ENCODE assay signal across 17 mouse cellular contexts in genomic region chr9:68916741-68917140, GRCm38 (mm10).
DNase-seq lines count a peak whose midpoint lies in the region; ATAC-seq and TF ChIP-seq lines count a peak whose summit lies in the region.
"Had no signal": no experiment of that assay in that cellular context is flagged by ENCODE, and none has a peak within 500 bp of the region (broad histone marks: within the 10 kb centered on the region; RNA-seq: fewer than 3 reads in every experiment).

No protein-coding gene starts in this region.

- H3K4me2 ChIP-seq in forebrain, embryonic 14.5 days (ENCODE audit: low read length) = no peak overlapping the region
- H3K4me2 ChIP-seq in forebrain, embryonic 11.5 days (ENCODE audit: low read depth, low read length, severe bottlenecking) = no peak overlapping the region
- no peak overlapping the region for H3K4me2 ChIP-seq in midbrain, embryonic 14.5 days (ENCODE audit: low read length)
- H3K4me2 ChIP-seq: intestine, embryonic 15.5 days; neural tube, embryonic 12.5 days had no signal

- TF ChIP-seq POLR2A in brain, embryonic 14.5 days (IDR thresholded peaks at IDR 0.05; ENCODE audit: borderline replicate concordance, extremely low read depth, insufficient read depth, insufficient read length, poor library complexity, severe bottlenecking) = no peak

- H3K4me1 ChIP-seq in forebrain, embryonic 14.5 days (ENCODE audit: control insufficient read depth, insufficient read depth, low read length) = no peaks in the 10 kb centered on the region; the same call in 1 of the 2 replicates
- no peaks in the 10 kb centered on the region for H3K4me1 ChIP-seq in forebrain, embryonic 11.5 days (replicated peaks; ENCODE audit: control insufficient read depth, insufficient read depth, low read length)
- peaks cover 5% of the 10 kb centered on the region; the same call in 1 of the 2 replicates for H3K4me1 ChIP-seq in midbrain, embryonic 14.5 days (ENCODE audit: control insufficient read depth, insufficient read depth, low read length)
- peaks cover 15% of the 10 kb centered on the region for H3K4me1 ChIP-seq in midbrain, embryonic 10.5 days
- H3K4me1 ChIP-seq: intestine, embryonic 15.5 days; neural tube, embryonic 12.5 days had no signal

- ATAC-seq in forebrain, embryonic 14.5 days = peak; percentile 58; the same call in 1 of the 2 replicates
- no peak for ATAC-seq in forebrain, embryonic 11.5 days (replicated peaks; ENCODE audit: low FRiP score)
- ATAC-seq in midbrain, embryonic 14.5 days (ENCODE audit: low FRiP score, low TSS enrichment) = no peak
- ATAC-seq: intestine, embryonic 15.5 days; midbrain, embryonic 16.5 days had no signal

- no peak overlapping the region for H3K27ac ChIP-seq in forebrain, embryonic 14.5 days (ENCODE audit: low read depth, low read length)
- H3K27ac ChIP-seq in forebrain, embryonic 11.5 days (ENCODE audit: low read depth, low read length) = no peak overlapping the region
- H3K27ac ChIP-seq in midbrain, embryonic 14.5 days (replicated peaks; ENCODE audit: low read depth, low read length) = no peak overlapping the region
- H3K27ac ChIP-seq in midbrain, embryonic 10.5 days (replicated peaks) = no peak overlapping the region
- H3K27ac ChIP-seq: intestine, embryonic 15.5 days; kidney, postnatal 0 days; neural tube, embryonic 12.5 days had no signal

- TF ChIP-seq CTCF in brain, embryonic 14.5 days (IDR thresholded peaks at IDR 0.05; ENCODE audit: borderline replicate concordance, extremely low read depth, insufficient read depth, insufficient read length) = no peak

- DNase-seq in forebrain, embryonic 14.5 days (ENCODE audit: low spot score) = peak; percentile 82
- no peak for DNase-seq in forebrain, embryonic 11.5 days (ENCODE audit: low spot score)
- peak; percentile 50 for DNase-seq in midbrain, embryonic 14.5 days
- no peak for DNase-seq in midbrain, embryonic 10.5 days (ENCODE audit: low spot score)
- peak; percentile 82 for DNase-seq in brain, embryonic 14.5 days (ENCODE audit: low read depth)
- DNase-seq in cerebellum, postnatal 25 days = peak; percentile 74 to 87
- DNase-seq in kidney, postnatal 4 days = no peak
- DNase-seq: gastrocnemius, postnatal 10 days; heart, postnatal 10 days; liver; lung, adult 2 months; spleen, adult 18-20 months; thymus, postnatal 36 days had no signal

- H3K36me3 ChIP-seq in forebrain, embryonic 14.5 days (ENCODE audit: control insufficient read depth, insufficient read depth, low read length) = no peaks in the 10 kb centered on the region
- no peaks in the 10 kb centered on the region for H3K36me3 ChIP-seq in forebrain, embryonic 11.5 days (ENCODE audit: control insufficient read depth, insufficient read depth, low read length)
- H3K36me3 ChIP-seq in midbrain, embryonic 14.5 days (ENCODE audit: control insufficient read depth, insufficient read depth, low read length) = no peaks in the 10 kb centered on the region
- no peaks in the 10 kb centered on the region for H3K36me3 ChIP-seq in midbrain, embryonic 10.5 days
- H3K36me3 ChIP-seq: intestine, embryonic 15.5 days; neural tube, embryonic 12.5 days had no signal

- no peaks in the 10 kb centered on the region for H3K27me3 ChIP-seq in forebrain, embryonic 14.5 days (replicated peaks; ENCODE audit: control insufficient read depth, insufficient read depth, low read length)
- H3K27me3 ChIP-seq in forebrain, embryonic 11.5 days (ENCODE audit: control insufficient read depth, insufficient read depth, low read length) = no peaks in the 10 kb centered on the region
- no peaks in the 10 kb centered on the region for H3K27me3 ChIP-seq in midbrain, embryonic 14.5 days (ENCODE audit: control insufficient read depth, insufficient read depth, low read length)
- peaks cover 25% of the 10 kb centered on the region for H3K27me3 ChIP-seq in midbrain, embryonic 10.5 days (ENCODE audit: low read depth, poor library complexity, severe bottlenecking)
- H3K27me3 ChIP-seq: intestine, embryonic 15.5 days; neural tube, embryonic 12.5 days had no signal

- 40% methylated on average over 1 of the region's 1 CpGs for WGBS in forebrain, embryonic 14.5 days
- 67% methylated on average over 1 of the region's 1 CpGs for WGBS in forebrain, embryonic 11.5 days
- 65% methylated on average over 1 of the region's 1 CpGs for WGBS in midbrain, embryonic 14.5 days
- WGBS in midbrain, embryonic 10.5 days = 80% methylated on average over 1 of the region's 1 CpGs

- H3K4me3 ChIP-seq in forebrain, embryonic 14.5 days (ENCODE audit: low read depth, low read length) = no peak overlapping the region
- H3K4me3 ChIP-seq in forebrain, embryonic 11.5 days (ENCODE audit: low read depth, low read length) = no peak overlapping the region
- no peak overlapping the region for H3K4me3 ChIP-seq in midbrain, embryonic 14.5 days (replicated peaks; ENCODE audit: low read depth, low read length)
- H3K4me3 ChIP-seq in midbrain, embryonic 10.5 days = no peak overlapping the region
- H3K4me3 ChIP-seq: intestine, embryonic 15.5 days; neural tube, embryonic 12.5 days had no signal

- no peak overlapping the region for H3K9ac ChIP-seq in forebrain, embryonic 14.5 days (ENCODE audit: low read length)
- H3K9ac ChIP-seq in forebrain, embryonic 11.5 days (ENCODE audit: low read length) = no peak overlapping the region
- no peak overlapping the region for H3K9ac ChIP-seq in midbrain, embryonic 14.5 days (replicated peaks; ENCODE audit: low read length)
- H3K9ac ChIP-seq: intestine, embryonic 15.5 days; neural tube, embryonic 12.5 days had no signal

- no peaks in the 10 kb centered on the region for H3K9me3 ChIP-seq in forebrain, embryonic 14.5 days (replicated peaks; ENCODE audit: control insufficient read depth, low read length)
- H3K9me3 ChIP-seq in forebrain, embryonic 11.5 days (ENCODE audit: control insufficient read depth, low read length) = no peaks in the 10 kb centered on the region
- 0 out of 2 replicates have a peak, but pooled peaks cover 4% of the 10 kb centered on the region for H3K9me3 ChIP-seq in midbrain, embryonic 14.5 days (ENCODE audit: control insufficient read depth, low read length)
- H3K9me3 ChIP-seq in midbrain, embryonic 10.5 days (replicated peaks) = no peaks in the 10 kb centered on the region
- H3K9me3 ChIP-seq: intestine, embryonic 15.5 days had no signal

Comparison
In these comparisons a context has a peak if more than half of its experiments do, and no peak if none do; other contexts are left out.
1. DNase-seq: peak in forebrain, embryonic 14.5 days (single experiment), midbrain, embryonic 14.5 days (single experiment), brain, embryonic 14.5 days (single experiment) and cerebellum, postnatal 25 days (2 of 2); none in forebrain, embryonic 11.5 days (single experiment), midbrain, embryonic 10.5 days (single experiment) and kidney, postnatal 4 days (0 of 2).